In the genomic region with DNA sequence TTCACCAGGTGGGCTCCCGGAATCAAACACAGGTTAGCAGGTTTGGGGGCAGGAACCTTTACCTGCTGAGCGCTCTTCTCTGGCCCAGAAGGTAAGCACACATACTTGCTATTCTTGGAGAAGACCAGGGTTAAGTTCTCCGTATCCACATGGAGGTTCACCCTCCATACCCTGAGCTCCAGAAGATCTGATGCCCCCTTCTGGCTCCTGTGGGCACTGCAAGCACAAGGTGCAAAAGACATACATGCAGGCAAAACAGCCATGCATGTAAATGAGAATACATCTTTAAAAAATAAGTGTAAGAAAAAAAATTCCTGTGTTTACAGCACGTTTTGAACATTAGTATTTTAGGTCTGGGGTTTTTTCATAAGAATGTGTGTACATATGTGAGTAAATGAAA, we compare ENCODE assay signal across 15 mouse cellular contexts. TPM values are rescaled to one million over a fixed set of nuclear protein-coding genes. Genes with fewer than 3 reads are reported as not detected.
A peak's percentile ranks its signal among the peaks of the same experiment; 100 is the strongest.
DNase-seq lines count a peak whose midpoint lies in the region; ATAC-seq and TF ChIP-seq lines count a peak whose summit lies in the region.
"Had no signal": no experiment of that assay in that cellular context is flagged by ENCODE, and none has a peak within 500 bp of the region (broad histone marks: within the 10 kb centered on the region; RNA-seq: fewer than 3 reads in every experiment).

No protein-coding gene starts in this region.

- no peaks in the 10 kb centered on the region for H3K27me3 ChIP-seq in lung, postnatal 0 days (replicated peaks; ENCODE audit: insufficient read depth, low read length)
- H3K27me3 ChIP-seq: forebrain, embryonic 13.5 days; heart, embryonic 12.5 days; hindbrain, embryonic 15.5 days; limb, embryonic 12.5 days had no signal

- peak; percentile 51 for TF ChIP-seq CTCF in lung, postnatal 0 days (IDR thresholded peaks at IDR 0.05)

- H3K9ac ChIP-seq in lung, postnatal 0 days (replicated peaks; ENCODE audit: low read depth), result no peak overlapping the region
- H3K9ac ChIP-seq: forebrain, embryonic 13.5 days; heart, embryonic 12.5 days; hindbrain, embryonic 15.5 days; limb, embryonic 12.5 days had no signal

- no peaks in the 10 kb centered on the region; the same call in 1 of the 2 replicates for H3K4me1 ChIP-seq in lung, postnatal 0 days (ENCODE audit: insufficient read depth, low read depth, low read length)
- H3K4me1 ChIP-seq: heart, embryonic 12.5 days had no signal

- ATAC-seq in lung, postnatal 0 days, result no peak
- no peak for ATAC-seq in activated CD4-positive, CD25-positive, alpha-beta regulatory T cell, adult 4 months
- no peak for ATAC-seq in cerebellum, adult (ENCODE audit: insufficient number of reproducible peaks, low FRiP score, low TSS enrichment)
- ATAC-seq: forebrain, embryonic 13.5 days had no signal

- no peak overlapping the region for H3K27ac ChIP-seq in lung, postnatal 0 days (ENCODE audit: low read length)
- H3K27ac ChIP-seq: forebrain, embryonic 13.5 days; hindbrain, embryonic 15.5 days had no signal

- peak; percentile 52 for DNase-seq in heart, adult 11 months
- DNase-seq in heart, adult 8-10 months (ENCODE audit: low spot score), result no peak
- no peak for DNase-seq in lung, postnatal 0 days (ENCODE audit: low spot score)
- DNase-seq in lung, postnatal 14 days, result no peak
- peak; percentile 18 for DNase-seq in forelimb bud, embryonic 11.5 days (ENCODE audit: low read depth, low spot score)
- DNase-seq in thymus, postnatal 36 days, result peak; percentile 29 to 48
- DNase-seq: adrenal gland, postnatal 25 days; spleen, adult 18-20 months had no signal

- no peaks in the 10 kb centered on the region for H3K9me3 ChIP-seq in lung, postnatal 0 days (ENCODE audit: low read length)
- H3K9me3 ChIP-seq: forebrain, embryonic 13.5 days; hindbrain, embryonic 15.5 days; limb, embryonic 12.5 days had no signal

- H3K4me2 ChIP-seq in lung, postnatal 0 days (replicated peaks; ENCODE audit: low read depth, low read length), result no peak overlapping the region
- H3K4me2 ChIP-seq: forebrain, embryonic 13.5 days; heart, embryonic 12.5 days; hindbrain, embryonic 15.5 days; limb, embryonic 12.5 days; midbrain, embryonic 11.5 days had no signal

- 82% methylated on average over 4 of the region's 4 CpGs for WGBS in lung, postnatal 0 days

- no peaks in the 10 kb centered on the region for H3K36me3 ChIP-seq in lung, postnatal 0 days (ENCODE audit: insufficient read depth, low read length)
- H3K36me3 ChIP-seq: heart, embryonic 12.5 days; hindbrain, embryonic 15.5 days; limb, embryonic 12.5 days had no signal

- no peak for TF ChIP-seq EP300 in lung, postnatal 0 days (IDR thresholded peaks at IDR 0.05)

- H3K4me3 ChIP-seq in lung, postnatal 0 days (ENCODE audit: low read depth, low read length), result no peak overlapping the region
- H3K4me3 ChIP-seq: forebrain, embryonic 13.5 days; heart, embryonic 12.5 days; hindbrain, embryonic 15.5 days; limb, embryonic 12.5 days had no signal

RNA-seq across cellular contexts. Expression of a gene that starts 52.6 kb away (rescaled TPM):
- not detected for total RNA-seq in heart, adult 8-10 months (2022)
- polyA plus RNA-seq in lung, postnatal 0 days (2015; fragmentation: Nextera tagmentation; extraction: Ambion mirVana), result 1.7 TPM in 2 replicates
- 1 to 10 TPM in 1 of 2 experiments, not detected in 1; 1.0 TPM for polyA plus RNA-seq in activated CD4-positive, CD25-positive, alpha-beta regulatory T cell, adult 4 months (2017; shearing (Covaris generic))
- polyA plus RNA-seq: forebrain, embryonic 13.5 days; hindbrain, embryonic 15.5 days; limb, embryonic 12.5 days; midbrain, embryonic 11.5 days had no signal

Comparison
In these comparisons a context has a peak if more than half of its experiments do, and no peak if none do; other contexts are left out.
1. DNase-seq: peak in heart, adult 11 months (single experiment), forelimb bud, embryonic 11.5 days (single experiment) and thymus, postnatal 36 days (2 of 2); none in heart, adult 8-10 months (single experiment), lung, postnatal 0 days (single experiment) and lung, postnatal 14 days (single experiment).